Mouse (Mus musculus) cerebral cortex, adult 2 months (tissue): Measurements from ENCODE around the gene Cd151.

Source experiments
- WGBS: fragments of 180-500 bp; shearing (Covaris S2); methylation state at CpG from one replicate; pipeline ENCODE4 v1.1.7; 2018; 5-methylcytosine and 5-hydroxymethylcytosine counted together

Cd151 gene

DNA sequence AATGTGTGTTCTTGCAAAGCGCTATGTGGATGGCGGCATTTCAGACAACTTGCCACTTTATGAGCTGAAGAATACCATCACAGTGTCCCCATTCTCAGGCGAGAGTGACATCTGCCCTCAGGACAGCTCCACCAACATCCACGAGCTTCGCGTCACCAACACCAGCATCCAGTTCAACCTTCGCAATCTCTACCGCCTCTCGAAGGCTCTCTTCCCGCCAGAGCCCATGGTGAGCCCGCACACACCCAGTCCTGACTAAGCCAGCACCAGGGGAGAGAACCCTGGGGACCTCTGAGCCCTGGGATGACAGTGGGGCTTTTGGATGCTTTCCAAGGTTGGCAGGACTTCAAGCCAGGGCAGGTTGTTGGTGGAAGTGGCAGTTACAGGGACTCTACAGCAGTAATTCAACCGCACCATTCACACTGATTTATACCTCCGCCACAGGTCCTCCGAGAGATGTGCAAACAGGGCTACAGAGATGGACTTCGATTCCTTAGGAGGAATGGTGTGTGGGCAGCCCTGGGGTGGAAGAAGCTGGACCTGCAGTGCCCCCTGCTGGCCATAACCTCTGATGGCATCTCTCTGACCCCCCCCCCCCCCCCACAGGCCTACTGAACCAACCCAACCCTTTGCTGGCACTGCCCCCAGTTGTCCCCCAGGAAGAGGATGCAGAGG, 9.1 kb upstream of the Cd151 start:
- WGBS: 85% methylated on average over 15 of the region's 15 CpGs

DNA sequence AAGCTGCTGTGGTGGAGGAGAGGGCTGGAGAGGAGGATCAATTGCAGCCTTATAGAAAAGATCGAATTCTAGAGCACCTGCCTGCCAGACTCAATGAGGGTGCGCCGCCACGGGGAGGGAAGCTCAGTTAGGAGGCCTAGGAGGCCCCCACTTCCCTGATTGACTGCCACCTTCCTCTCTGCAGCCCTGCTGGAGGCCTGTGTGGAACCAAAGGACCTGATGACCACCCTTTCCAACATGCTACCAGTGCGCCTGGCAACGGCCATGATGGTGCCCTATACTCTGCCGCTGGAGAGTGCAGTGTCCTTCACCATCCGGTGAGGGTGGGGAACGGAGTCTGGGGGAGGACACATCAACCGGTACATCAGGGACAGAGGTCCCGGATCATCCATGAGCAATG, 8.5 kb upstream of the Cd151 start:
- 90% methylated on average over 11 of the region's 11 CpGs for WGBS

DNA sequence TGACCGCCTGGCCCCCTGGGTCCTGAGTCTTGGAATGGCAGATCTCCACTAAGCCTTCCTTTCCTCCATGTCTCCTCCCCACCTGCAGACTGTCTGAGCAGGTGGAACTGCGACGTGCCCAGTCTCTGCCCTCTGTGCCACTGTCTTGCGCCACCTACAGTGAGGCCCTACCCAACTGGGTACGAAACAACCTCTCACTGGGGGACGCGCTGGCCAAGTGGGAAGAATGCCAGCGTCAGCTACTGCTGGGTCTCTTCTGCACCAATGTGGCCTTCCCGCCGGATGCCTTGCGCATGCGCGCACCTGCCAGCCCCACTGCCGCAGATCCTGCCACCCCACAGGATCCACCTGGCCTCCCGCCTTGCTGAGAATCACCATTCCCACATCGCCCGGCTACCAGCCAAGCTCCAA, 7.9 kb upstream of the Cd151 start:
- 90% methylated on average over 17 of the region's 17 CpGs for WGBS

DNA sequence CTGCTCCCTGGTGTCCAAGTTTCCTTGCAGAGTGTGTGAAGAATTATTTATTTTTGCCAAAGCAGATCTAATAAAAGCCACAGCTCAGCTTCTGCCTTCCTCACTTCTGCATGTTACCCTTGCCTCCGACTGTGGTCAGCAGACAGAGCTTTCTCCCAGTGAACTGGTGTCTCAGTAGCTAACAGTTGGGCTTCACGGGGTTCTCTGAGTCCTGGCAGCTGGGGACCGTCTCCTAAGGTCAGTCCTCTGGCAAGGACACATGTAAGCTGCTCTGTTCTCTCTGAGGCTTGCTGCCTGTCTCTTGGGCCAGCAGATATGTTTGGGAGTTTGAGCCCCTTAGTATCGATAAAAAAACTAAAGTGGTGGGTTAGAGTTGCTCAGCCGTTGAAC, 7.2 kb upstream of the Cd151 start:
- WGBS: 75% methylated on average over 5 of the region's 5 CpGs

DNA sequence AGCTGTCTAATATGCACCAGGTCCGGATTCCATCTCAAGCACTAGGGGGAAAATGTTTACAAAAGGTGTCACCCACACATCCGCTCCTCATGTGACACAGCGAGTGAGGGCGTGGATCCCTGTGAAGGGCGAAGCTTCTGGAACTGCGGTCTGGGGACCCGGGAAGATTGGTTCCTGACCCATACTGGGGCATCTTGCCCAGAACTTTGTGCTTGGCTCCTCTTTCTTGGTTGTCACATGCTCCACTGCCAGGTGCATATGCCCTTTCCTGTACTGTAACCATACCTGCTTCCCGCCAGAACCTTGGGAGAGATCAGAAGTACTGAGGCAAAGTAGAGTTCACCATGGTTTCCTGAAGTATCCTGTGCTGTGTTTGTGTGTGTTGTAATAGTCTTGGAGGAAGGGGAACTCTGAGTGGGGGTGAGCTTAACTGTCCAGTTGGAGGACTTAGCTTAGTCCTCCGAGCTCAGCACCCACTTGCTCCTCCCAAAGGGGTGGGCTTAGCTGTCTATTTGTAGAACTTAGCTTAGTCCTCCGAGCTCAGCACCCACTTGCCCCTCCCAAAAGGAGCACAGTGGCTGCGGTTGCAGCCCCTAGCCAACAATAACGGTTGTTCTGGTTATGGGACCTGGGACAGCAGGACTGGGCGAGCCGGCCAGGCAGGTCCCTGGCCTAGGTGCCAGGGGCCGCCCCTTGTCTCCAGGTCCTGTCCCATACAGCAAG, 6.6 kb upstream of the Cd151 start, which contains the start of gene Cracr2b:
Cracr2b (plus strand) TSS at position 704 of the 723 bp plus-strand sequence.
- 67% methylated on average over 15 of the region's 15 CpGs for WGBS

DNA sequence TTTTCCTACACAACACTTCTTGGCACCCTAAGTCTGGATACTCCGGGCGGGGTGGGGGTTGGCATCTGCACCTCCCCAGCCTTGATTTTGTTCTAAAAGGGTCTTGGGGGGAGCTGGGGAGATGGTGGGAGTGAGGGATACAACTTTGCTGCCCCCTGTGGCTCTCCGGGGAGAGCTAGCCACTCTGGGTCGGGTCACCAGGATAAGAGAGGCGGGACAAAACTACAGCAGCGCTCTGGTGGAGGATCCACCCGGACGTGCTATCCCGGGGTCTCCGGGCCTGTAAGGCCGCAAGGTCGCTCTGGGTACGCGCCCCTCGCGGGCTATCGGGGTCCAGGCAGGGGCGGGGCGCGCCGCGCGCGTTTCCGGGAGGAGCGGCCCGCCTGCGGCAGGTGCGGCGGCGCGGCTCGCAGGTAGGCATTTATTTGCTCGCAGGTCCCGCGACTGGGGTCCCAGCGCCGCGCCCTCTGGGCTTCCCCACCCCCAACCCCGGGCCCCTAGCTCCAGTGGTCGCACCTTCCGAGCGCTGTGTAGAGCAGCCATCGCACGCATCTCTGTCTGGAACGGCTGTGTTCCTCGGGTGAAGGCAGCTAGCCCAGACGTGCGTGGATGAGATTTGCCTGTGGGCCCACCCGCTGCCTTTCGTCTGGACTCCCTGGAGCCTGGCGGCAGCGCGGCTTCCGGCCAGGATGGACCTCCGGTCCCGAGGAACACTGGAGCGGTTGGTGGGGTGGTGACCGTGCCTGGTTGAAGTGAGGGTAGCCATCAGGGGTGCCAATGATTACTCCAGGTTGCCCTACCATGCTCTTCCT, 5.5 kb upstream of the Cd151 start:
- 4% methylated on average over 59 of the region's 59 CpGs for WGBS

DNA sequence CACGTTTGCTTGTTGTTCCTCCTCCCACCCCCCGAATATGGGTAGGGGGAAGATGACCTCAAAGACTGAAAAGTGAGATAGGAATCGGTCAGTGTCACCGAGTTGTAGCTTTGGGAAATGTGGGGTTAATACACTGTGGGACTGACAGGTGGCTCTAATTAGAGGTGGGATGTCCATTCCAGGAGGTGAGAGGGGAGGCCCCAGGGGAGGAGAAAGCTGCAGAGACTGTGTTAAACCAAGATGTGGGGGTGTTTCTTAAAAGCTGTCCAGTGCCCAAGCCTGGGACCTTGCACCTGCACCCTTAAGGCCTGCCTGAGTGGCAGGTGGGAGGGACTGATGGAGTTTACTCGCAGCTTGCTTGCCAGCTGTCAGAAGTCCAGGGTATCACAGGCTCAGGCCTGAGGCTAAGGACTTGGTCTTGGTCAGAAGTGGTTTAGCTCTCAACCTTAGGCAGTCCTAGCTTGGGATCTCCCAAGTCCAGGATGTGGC, 4.8 kb upstream of the Cd151 start:
- 41% methylated on average over 5 of the region's 5 CpGs for whole genome bisulfite sequencing

DNA sequence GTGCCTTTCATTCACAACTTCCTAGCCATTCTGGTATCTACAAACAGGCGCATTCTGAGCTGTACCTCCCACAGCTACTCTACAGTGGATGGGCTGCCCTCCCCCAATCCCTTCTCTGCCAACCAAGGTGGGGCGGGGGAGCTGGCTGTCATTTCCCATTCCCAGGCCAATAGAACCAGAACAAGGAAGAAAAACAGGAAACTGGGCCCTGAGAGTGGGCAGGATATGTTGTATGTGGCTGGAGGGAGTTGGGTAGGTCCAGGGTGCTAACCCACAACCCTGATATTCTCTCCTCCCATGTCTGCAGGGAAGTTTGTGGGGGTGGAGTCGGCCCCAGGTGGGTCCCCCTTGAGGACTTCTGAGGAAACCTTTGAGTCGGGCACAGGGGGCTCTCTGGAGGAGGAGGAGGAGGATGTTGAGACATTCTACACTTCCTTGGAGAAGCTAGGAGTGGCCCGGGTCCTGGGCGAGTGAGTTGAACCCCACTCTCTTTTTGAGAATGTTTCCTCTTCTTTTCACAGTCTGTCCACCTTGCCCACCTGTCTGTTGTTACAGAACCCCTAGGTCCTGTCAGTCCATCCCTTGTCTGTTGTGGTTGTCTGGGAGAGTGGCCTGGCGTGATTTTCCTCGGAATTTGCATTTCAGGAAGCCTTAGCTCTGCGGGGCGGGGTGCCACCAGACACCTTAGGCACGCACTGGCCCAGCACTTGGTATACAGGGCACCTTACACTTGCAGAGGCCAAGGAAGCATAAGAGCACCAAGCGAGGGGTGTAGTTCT, 3.2 kb upstream of the Cd151 start:
- 52% methylated on average over 12 of the region's 12 CpGs for WGBS

DNA sequence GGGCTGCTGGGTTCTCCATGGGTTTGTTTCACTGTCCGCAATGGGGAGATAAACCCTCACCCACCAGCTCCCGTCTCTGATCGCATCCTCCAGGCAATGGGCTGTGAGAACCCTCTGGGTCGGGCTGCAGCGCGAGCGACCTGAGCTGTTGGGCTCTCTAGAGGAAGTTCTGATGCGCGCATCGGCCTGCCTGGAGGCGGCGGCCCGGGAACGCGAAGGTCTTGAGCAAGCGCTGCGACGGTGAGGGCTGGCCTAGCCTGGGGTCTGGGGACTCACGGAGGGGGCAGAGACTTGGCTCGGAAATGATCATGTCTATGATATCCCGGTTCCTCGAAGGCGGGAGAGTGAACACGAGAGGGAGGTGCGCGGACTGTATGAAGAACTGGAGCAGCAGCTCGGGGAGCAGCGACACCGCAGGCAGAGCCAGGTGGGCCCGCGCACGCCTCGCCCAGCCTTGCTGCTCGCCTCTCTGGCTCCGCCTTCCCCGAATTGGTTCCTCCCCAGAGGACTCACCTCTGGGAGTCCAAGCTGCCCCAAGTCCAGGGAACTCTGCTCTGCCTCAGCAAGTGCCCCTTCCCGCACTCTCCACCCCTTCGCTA, 2.5 kb upstream of the Cd151 start:
- 30% methylated on average over 38 of the region's 38 CpGs for whole genome bisulfite sequencing

DNA sequence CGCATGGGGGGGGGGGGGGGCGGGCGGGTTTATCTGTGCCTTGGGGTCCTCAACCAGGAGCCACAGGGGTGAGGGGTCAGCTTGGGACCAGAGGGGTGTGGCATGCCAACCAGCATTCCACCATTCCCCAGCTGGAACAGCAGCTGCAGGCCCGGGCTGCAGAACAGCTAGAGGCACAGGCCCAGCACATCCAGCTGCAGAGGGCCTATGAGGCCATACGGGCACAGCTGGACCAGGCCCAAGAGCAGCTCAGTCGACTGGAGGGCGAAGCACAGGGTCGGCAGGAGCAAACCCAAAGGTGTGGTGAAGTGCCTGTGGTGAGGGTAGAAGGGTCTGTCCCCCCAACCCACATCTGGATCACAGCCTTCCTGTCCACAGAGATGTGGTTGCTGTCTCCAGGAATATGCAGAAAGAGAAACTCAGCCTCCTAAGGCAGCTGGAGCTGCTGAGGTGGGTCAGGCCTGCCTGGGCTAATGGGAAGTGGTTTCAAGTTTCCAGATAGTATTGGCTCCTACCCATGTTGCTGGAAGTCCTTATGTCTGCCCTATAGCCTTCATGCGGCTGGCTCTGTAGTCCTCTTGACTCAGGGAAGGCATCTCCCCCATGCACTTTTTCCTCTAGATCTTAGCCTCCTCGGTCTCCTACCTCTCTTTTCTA, 1.7 kb upstream of the Cd151 start:
- 57% methylated on average over 10 of the region's 10 CpGs for WGBS

DNA sequence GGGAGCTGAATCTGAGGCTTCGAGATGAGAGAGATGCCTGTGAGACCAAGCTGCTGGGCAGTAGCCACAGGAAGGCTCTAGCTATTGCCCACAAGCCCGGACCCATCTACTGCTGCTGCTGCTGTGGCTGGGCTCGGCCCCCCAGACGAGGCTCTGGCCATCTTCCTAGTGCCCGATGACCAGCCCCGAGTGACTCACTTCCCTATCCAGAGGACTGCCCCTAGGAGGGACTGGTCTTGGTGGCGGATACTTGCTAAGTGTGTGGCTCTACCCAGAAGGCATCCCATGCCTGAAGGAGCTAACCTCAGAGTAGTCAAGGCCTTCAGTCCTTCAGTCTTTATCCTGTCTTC, 1.2 kb upstream of the Cd151 start:
- WGBS: 79% methylated on average over 7 of the region's 7 CpGs

DNA sequence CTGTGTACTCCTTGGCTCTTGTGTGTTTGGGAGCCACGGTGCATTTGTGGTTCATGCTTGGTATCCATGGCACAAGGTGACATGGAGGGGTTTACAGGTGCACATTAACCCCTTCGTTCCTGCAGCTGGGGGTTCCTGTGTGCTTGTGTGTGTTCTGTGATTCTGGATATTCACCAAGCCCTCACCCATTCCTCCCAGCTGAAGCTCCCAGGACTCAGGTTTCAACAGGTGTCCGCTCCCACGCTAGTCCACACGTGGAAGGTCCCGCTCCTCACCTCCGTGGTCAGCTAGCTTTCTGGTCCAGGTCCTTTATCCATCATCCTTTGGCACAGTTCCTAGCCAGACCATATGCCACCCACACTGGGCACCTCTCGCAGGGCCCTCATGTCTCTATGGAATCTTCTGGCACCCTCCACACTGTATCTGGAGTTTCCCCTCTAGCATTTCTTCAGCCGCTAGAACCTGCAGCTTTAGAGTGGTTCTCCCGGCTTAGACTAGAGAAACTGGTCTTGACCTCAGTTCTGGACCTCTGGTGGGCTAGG, 514 bp upstream of the Cd151 start:
- 70% methylated on average over 10 of the region's 10 CpGs for WGBS

DNA sequence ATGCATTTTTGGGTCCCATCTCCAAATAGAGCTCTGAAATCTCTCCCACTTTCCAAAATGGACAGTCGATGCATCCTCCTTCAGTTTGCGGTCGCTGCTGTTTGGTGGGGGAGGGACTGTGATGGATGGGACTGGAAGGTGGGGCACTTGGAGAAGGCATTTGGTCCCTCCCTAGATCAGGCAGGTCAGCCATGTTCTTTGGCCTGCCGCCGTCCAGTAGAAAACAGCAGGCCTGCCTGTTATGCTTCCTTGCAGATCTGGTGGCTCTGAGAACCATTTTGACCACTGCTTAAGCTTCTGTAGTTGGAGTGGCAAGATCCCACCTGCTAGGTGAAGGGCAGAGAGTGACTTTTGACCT, 951 bp downstream of the Cd151 start:
- WGBS: 34% methylated on average over 5 of the region's 5 CpGs

DNA sequence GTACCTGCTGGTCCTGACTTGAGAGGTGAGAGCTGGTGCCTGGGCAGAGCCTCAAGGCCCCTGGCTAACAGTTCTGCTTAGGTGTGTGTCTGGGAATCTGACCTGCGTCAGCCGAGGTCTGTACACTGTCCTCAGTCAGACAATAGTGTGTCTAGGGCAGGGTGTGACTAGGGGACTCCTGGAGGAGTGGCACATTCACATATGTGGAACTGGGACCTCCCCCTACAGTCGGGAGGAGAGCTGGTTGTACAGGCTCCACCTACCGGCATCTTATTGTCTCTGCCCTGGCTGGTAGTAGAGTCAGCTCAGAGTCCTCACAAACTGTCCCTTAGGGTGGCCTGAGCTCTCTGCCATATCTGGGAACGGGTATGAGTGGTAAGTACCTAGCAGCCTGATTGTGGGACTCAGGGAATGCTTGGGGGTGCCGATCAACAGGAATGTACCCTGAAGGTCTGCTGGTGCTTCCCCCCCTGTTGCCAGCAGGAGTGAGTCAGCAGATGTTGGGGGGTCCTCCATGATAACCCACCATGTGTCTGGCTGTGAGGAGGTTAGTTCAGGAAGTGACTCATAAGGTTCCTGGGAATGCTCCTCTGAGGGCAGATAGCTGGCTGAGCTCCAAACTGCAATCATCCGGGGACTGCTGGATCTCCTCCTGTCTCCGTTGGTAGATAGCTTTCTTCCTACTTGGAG, 1.5 kb downstream of the Cd151 start:
- 8% methylated on average over 8 of the region's 8 CpGs for WGBS

DNA sequence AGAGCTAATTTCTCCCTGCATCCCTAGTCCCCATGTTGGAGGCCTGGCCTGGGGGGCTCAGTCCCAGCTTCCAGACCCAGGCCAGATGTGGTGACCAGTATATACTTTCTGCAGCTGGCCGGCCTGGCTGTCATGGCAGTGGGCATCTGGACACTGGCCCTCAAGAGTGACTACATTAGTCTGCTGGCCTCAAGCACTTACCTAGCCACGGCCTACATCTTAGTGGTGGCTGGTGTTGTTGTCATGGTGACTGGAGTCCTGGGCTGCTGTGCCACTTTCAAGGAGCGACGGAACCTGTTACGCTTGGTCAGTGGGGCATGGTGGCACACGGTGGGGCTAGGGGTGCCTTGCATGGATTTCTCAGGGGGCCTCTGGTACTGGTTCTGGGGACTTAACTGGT, 2.2 kb downstream of the Cd151 start:
- 75% methylated on average over 6 of the region's 6 CpGs for WGBS

DNA sequence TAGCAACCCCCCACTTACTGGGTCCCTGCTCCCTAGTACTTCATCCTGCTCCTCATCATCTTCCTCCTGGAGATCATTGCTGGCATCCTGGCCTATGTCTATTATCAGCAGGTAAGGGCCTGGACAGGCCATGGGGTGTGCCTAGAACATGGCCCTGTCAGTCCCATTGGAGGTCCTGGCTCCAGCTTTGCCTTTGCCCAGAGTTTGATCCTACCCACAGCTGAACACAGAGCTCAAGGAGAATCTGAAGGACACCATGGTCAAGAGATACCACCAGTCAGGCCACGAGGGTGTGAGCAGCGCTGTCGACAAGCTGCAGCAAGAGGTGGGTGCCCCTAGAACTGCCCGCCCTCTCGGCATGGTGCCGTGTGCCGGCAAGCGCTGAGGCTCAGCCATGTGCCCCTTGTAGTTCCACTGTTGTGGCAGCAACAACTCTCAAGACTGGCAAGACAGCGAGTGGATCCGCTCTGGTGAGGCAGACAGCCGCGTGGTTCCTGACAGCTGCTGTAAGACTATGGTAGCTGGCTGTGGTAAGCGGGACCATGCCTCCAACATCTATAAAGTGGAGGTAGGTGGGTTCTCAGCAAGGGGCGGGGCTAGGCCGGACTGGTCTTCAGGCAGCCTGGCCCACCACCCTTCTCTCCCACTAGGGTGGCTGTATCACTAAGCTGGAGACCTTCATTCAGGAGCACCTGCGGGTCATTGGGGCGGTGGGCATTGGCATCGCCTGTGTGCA, 2.9 kb downstream of the Cd151 start:
- WGBS: 91% methylated on average over 18 of the region's 18 CpGs

DNA sequence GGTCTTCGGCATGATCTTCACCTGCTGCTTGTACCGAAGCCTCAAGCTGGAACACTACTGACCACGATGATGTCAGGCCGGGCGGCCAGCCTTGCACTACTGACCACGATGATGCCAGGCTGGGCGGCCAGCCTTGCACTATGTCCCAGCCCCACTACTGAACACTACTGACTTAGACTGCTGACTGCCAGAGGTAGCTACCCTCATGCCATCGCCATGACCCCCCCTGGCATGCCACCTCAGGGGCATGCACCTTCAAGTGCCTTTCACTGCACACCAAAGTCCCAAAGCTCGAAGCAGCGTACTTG, 3.4 kb downstream of the Cd151 start:
- 89% methylated on average over 10 of the region's 10 CpGs for WGBS

DNA sequence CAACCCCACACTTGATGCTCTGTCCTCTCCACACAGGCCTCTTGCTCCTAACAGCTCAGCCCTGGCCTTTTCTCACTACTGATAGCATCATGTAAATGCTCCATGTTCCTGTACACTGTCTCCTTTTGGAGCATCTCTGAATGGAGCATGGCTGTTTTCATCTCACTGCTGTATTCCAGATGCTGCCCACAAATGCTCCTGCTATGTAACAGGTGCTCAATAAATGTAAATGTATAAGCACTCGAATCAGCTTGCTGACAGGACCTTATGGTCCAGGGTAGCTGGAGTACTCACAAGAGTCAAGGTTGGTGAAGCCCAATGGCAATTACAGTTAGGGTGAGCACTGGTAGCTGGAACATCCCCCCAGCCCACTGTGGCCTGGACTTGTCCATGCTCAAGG, 4.0 kb downstream of the Cd151 start:
- 74% methylated on average over 1 of the region's 1 CpGs for WGBS

DNA sequence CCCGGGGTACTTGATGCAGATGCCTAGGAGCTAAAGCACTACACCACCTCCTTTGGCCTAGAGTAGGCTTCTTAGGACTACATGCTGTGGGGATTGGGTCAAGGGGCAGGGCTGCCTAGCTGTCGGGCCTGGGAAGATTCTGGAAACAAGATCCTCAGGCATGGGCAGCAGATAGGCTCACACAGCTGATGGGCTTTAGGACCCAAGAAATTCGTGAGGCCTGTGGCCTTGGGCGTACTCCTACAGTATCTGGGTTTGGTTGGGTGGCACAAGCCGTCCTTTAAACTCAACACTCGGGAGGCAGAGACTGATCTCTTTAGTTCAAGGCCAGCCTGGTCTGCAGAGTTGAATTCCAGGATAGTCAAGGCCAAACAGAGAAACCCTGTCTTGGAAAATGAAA, 5.0 kb downstream of the Cd151 start:
- WGBS: 80% methylated on average over 6 of the region's 6 CpGs

DNA sequence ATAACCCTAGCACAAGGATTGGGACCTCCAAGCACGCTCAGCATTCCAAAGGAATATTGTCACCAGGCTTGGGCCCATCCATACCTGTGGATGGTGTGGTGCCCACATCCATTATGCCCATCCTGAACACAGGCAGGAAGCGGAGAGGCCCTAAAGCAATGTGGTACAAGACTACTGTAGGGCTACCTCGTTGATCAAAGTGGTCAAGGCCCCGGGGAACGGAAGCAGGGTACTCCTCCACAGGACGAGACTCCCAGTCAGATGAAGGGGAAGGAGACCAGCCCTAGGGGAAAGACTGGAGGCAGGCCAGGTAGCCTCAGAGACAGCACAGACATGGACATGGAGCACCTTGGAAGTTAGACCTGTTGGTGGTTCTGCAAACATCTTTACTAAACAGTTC, 5.6 kb downstream of the Cd151 start:
- 84% methylated on average over 6 of the region's 6 CpGs for WGBS
